Mouse (Mus musculus): ENCODE data around the gene Pdpr.
"Not testable (repeated sequence)": the region's sequence is repeated elsewhere in the genome, so short reads cannot be mapped to it uniquely, and the experiment has no call there.

DNA sequence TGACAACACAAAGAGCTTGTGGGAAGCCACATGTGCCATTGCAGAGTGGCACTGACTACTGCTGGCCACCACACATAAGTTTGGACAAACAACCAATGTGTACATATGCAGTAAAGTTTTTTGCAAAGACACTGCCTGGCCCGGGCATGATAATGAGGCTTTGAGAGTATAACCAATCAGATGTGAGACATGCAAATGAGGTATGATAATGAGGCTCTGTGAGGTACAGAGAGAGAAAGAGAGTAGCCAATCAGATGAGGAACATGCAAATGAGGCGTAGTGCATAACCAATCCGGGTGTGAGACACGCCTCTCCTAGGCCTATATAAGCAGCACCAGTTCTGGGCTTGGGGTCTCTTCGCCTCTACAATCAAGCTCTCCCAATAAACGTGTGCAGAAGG is 2.1 kb upstream of the Pdpr start, which contains the start of gene Clec18a:
- not testable (repeated sequence) for TF ChIP-seq GATA1, TAL1 (IDR thresholded peaks at IDR 0.05; ENCODE audit: low read length)

Measured in erythroblast, embryonic 14.5 days (primary cell).